Mouse (Mus musculus) liver, embryonic 14.5 days (tissue): ENCODE measurements at regions not wholly inside any gene's neighbourhood (a gene's known extent, or its start where the extent isn't known, plus 50 kb on each side); places are given as distances from the start of the nearest gene placed in this dataset.

Experiments used
- CTCF ChIP-seq: IDR thresholded peaks from 2 replicates; pipeline ENCODE4 v1.5.1; 2016; ENCODE audit warnings: antibody characterized with exemption, low read depth, control low read depth
- EP300 ChIP-seq: IDR thresholded peaks from 2 replicates; pipeline ENCODE4 v1.6.1; 2016; ENCODE audit warnings: antibody characterized with exemption, low read depth

- TF ChIP-seq CTCF, result no peak
- TF ChIP-seq EP300, result no peak
Measured at GRCm38 (mm10) chr14:37505314-37505713, 370.2 kb upstream of the Ghitm start.
